Mouse (Mus musculus): ENCODE measurements around the gene Adipoq. TPM values are rescaled to one million over a fixed set of nuclear protein-coding genes. Genes with fewer than 3 reads are reported as not detected.
A peak's percentile ranks its signal among the peaks of the same experiment; 100 is the strongest.

Gene Adipoq
- total RNA-seq, 2 experiments from 2014 or later: 5.6 to 13.1 TPM

- DNase-seq: no peak
- intact Hi-C loops (cut with DNase I): no loop called here
Observed at GRCm38 (mm10) chr16:23113903-23114302, 32.4 kb upstream of the Adipoq start.

- DNase-seq: no peak
- intact Hi-C loops (cut with DNase I): no loop called here
Observed at GRCm38 (mm10) chr16:23114339-23115171, 31.8 kb upstream of the Adipoq start.

GRCm38 (mm10) chr16:23115486-23115885, 30.9 kb upstream of the Adipoq start:
- no peak for DNase-seq
- intact Hi-C loops (cut with DNase I): no loop called here

GRCm38 (mm10) chr16:23117173-23117572, 29.2 kb upstream of the Adipoq start:
- intact Hi-C loops (cut with DNase I): no loop called here
- DNase-seq: no peak

- intact Hi-C loops (cut with DNase I): no loop called here
- DNase-seq: no peak
Observed at GRCm38 (mm10) chr16:23122446-23122845, 23.9 kb upstream of the Adipoq start.

GRCm38 (mm10) chr16:23123104-23123503, 23.2 kb upstream of the Adipoq start:
- no peak for DNase-seq
- intact Hi-C loops (cut with DNase I): no loop called here

GRCm38 (mm10) chr16:23124398-23124797, 21.9 kb upstream of the Adipoq start:
- intact Hi-C loops (cut with DNase I): no loop called here
- DNase-seq: no peak

GRCm38 (mm10) chr16:23127311-23127672, 19.0 kb upstream of the Adipoq start:
- intact Hi-C loops (cut with DNase I): no loop called here

GRCm38 (mm10) chr16:23127673-23128375, 18.5 kb upstream of the Adipoq start, which contains the start of gene Rfc4:
Gene Rfc4 (minus strand): TSS chr16:23127737.
- intact Hi-C loops (cut with DNase I): loop anchor here (2.0 kb wide), 1 partner anchor 21 kb away; the partner anchor contains the start of gene Eif4a2
- peak; percentile 90 to 94 for DNase-seq

More at GRCm38 (mm10) chr16:23127311-23127672, 19.0 kb upstream of the Adipoq start:
- no peak for DNase-seq

- intact Hi-C loops (cut with DNase I): no loop called here
- DNase-seq: no peak
Observed at GRCm38 (mm10) chr16:23130303-23130702, 16.0 kb upstream of the Adipoq start.

GRCm38 (mm10) chr16:23132336-23132735, 14.0 kb upstream of the Adipoq start:
- intact Hi-C loops (cut with DNase I): no loop called here
- no peak for DNase-seq

GRCm38 (mm10) chr16:23135421-23136149, 10.8 kb upstream of the Adipoq start:
- intact Hi-C loops (cut with DNase I): loop anchor here (1.0 to 2.0 kb wide), 2 partner anchors 47 to 259 kb away; no protein-coding TSS in a partner anchor
- DNase-seq: no peak

GRCm38 (mm10) chr16:23136406-23136970, 9.8 kb upstream of the Adipoq start:
- intact Hi-C loops (cut with DNase I): no loop called here
- no peak for DNase-seq

- no peak for DNase-seq
- intact Hi-C loops (cut with DNase I): no loop called here
Observed at GRCm38 (mm10) chr16:23140911-23141310, 5.4 kb upstream of the Adipoq start.

- intact Hi-C loops (cut with DNase I): no loop called here
- DNase-seq: no peak
Observed at GRCm38 (mm10) chr16:23144326-23144725, 2.0 kb upstream of the Adipoq start.

GRCm38 (mm10) chr16:23145211-23145610, 1.1 kb upstream of the Adipoq start:
- intact Hi-C loops (cut with DNase I): no loop called here
- no peak for DNase-seq

- no peak for DNase-seq
- intact Hi-C loops (cut with DNase I): no loop called here
Observed at GRCm38 (mm10) chr16:23148936-23149335, 2.6 kb downstream of the Adipoq start.

- no peak for DNase-seq
- intact Hi-C loops (cut with DNase I): no loop called here
Observed at GRCm38 (mm10) chr16:23149396-23149795, 3.1 kb downstream of the Adipoq start.

GRCm38 (mm10) chr16:23151423-23151822, 5.1 kb downstream of the Adipoq start:
- intact Hi-C loops (cut with DNase I): loop anchor here (5.0 kb wide), 2 partner anchors 181 to 251 kb away; no protein-coding TSS in a partner anchor
- no peak for DNase-seq

- no peak for DNase-seq
- intact Hi-C loops (cut with DNase I): loop anchor here (5.0 kb wide), 2 partner anchors 178 to 248 kb away; no protein-coding TSS in a partner anchor
Observed at GRCm38 (mm10) chr16:23154261-23154660, 7.9 kb downstream of the Adipoq start.
